Mouse (Mus musculus) liver, adult 2 months (tissue): ENCODE results near the gene H2-T24.

ENCODE experiments used
- CTCF ChIP-seq: fragments of 200-500 bp; IDR thresholded peaks from 2 replicates; pipeline ENCODE4 v1.5.1; 2011; ENCODE audit warnings: low read depth, low read length, control low read depth
- POLR2A ChIP-seq: fragments of 200-500 bp; IDR thresholded peaks from 2 replicates; pipeline ENCODE4 v1.6.1; 2011; ENCODE audit warnings: low read length, control low read depth; ENCODE audit not compliant: insufficient read depth; ENCODE audit errors: extremely low read depth

DNA sequence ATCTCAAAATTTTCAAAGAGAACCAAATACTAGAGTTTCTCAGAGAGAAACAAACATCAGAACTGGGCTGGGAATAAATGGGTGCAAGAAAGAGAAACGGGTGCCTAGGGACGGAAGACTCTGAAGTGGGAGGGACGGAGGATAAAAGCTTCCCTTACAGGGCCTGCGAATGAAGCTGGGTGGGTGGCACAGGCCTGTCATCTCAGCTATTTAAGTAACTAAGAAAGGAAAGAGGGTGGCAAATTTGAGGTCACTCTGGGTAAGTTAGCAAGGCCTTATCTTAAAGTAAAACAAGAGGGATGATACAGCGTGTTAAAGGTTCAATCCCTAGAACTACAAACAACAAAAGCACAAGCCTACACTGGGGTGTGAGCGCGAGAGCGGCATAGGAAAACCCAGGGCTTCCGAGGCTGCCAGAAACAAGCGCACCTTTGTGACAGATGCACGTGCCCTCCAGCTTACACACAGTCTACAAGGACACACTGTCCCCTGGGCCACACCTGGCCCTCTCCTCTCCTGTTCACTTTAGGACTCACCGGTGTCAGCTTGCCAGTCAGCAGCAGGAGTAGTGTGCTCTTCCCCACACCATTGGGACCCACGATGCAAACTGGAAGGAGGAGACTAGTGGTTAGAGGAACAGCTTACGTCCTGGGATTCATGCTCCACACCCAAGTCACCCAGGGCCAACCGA is 61.7 kb downstream of the H2-T24 start:
- TF ChIP-seq POLR2A (no peak), CTCF (no peak)
